Mouse (Mus musculus) urinary bladder, adult 18-20 months (tissue): ENCODE data around the gene Coq3.
A peak's percentile ranks its signal among the peaks of the same experiment; 100 is the strongest.

Experiments
- DNase-seq, 2 experiments: peaks; one replicate each; pipeline ENCODE4 v3.0.0; 2022; ENCODE audit warnings: low spot score in 2 of 2, mixed read lengths in 2 of 2

The Coq3 gene

DNA sequence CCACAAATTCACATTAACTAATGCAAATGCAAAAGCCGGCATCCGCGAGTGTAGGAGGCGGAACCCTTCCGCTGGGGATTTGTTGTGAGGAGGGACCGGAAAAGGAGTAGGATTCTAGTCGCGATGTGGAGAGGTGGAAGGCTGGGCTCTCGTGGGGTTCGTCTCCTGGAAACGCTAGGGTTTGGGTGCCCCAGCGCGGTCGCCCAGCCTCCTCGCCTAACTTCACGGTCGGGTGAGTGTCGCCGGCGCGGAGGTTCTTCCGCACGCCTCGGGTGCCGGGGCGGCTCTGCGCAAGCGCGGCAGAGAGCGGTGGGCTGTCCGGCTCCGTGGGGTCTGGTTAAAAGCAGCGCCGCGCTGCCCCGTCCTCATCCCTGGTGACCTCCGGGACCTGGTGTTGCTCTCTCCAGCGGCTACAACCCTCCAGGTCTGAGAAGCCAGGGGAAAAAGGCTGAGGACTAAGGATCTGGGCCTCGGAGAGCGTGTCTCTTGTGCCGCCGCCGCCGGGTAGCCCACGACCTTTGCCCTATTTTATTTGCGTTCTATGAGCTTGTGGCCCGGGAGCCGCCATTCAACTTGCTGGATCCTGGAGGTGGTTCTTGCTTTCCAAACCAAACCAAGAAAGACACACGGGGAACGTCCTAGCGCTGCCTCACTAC, at the start of gene Coq3:
Coq3 (plus strand) TSS at position 109 of the 656 bp plus-strand sequence.
- peak; percentile 62 to 80 for DNase-seq

DNA sequence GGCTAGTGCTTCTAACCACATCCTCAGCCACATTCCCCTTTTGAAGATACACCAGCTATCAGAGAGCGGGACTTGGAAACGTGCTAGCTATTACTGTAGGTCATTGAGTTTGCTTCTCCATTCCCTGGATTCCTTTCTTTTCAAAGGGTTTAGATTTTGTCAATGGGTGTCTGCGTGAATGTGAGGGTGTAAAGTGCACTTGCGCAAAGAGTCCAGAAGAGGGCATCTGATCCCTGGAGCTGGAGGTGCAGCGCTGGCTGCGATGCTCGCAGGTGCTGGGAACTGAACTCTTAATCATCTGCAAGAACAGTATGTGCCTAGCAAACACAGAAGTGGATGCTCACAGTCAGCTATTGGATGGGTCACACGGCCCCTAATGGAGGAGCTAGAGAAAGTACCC, 46.6 kb upstream of the Coq3 start:
- no peak for DNase-seq

DNA sequence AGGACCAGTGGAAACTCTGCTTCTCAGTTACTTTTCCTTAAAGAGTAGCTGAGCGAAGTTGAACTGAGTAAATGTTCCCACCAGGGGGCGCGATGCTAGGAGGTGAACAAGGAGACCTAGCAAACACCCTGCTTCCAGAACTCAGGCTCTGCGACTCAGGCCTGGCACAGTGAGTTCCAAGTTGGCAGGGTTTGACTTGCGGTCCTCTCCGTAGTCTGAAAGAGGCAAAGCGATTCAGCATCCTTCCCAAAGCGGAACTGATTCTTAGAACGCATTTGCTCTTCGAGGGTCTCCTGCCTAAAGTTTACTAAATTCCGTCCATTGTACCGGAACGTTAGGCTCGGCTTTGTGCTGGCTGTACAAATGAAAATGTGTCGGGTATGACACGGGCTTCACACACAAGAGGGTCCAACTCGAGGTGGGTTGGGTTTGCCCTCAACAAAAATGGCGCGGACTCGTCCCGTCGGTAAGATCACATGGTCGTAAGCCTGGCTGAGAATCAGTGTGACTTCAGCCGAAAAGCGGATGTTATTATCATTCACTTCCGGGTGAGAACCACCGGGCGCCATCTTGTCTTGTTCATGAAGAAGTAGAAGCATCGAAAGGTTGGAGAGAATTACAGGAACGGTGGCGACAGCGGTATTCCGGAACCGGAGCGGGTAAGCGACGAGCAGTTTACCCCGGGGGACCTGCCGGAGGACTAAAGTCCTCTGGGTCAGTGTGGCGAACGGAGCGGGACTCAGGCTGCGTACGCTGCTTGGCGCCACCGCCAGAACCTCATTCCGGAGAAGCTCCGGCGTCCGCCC, 31.8 kb upstream of the Coq3 start, which contains the start of gene Pnisr:
Pnisr (plus strand) TSS at position 103 of the 806 bp plus-strand sequence.
- peak; percentile 89 to 90 for DNase-seq

DNA sequence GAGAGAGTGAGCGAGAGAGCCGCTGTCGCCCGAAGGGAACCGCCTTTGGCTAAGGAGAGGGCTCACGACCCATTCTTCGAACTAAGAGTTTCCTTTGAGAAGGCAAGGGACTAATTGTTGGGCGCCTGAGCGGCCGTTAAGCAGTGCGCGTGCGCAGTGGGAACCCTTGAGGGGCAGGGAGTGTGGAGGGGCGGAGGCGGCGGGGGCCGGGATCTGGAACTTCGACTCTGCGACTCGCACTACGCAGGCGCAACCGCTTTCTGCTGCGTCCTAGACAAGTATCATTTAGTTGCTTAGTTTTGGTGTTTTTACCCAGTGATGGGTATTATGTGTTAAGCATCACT, 31.2 kb upstream of the Coq3 start:
- peak in 1 of 2 experiments; percentile 83 for DNase-seq

DNA sequence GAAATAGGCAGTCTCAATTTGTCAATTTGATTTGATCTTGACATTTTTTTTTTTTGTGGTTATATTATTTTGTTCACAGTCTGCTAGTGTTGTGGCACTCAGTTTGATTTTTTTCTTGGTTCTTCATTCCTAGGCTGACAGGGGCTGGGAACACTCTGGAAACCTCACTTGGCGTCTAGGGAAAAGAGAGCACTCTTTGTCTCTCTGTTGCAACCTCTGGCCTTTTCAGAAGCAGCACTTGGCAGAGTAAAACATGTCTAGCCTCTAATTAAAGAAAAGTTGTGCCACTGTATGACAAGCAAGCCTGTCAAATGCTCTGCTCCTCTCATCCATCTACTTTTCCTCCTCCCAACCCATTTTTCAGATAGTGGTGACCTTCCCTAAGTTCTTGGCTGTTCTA, 22.0 kb upstream of the Coq3 start:
- DNase-seq = no peak

DNA sequence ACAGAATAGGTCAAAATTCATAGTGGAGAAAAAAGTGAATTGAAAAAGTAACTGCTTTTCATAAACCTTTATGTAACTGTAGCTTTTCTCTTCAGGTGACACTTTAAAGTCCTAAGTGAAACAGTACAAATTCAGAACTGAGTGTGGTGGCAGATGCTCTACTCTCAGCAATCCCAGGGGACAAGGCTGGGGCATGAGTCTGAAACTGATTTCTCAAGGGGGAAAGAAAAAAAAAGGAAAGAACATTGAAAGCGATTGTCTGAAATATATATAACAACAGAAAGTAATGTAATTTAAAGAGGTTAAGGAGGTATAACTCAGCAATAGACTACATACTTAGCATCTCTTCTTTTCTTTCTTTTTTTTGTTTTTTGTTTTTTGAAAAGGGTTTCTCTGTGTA, 14.2 kb upstream of the Coq3 start:
- DNase-seq = no peak

DNA sequence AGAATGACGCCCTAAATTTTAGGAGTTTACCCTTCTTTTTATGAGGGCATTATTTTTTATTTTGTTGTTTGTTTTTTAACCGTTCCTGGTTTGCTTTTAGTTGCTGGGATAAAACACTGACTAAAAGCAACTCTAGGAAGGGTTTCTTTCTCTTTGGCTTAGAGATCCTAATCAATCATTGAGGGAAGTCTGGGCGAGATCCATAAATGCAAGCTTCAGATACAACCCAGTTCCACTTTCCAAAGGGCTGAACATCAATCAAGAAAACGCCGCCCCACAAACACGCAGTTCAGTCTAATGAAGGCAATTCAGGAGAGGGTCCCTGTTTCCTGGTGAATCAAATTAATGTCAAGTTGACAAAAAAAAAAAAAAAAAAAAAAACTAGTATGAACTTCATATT, 697 bp upstream of the Coq3 start:
- no peak for DNase-seq

DNA sequence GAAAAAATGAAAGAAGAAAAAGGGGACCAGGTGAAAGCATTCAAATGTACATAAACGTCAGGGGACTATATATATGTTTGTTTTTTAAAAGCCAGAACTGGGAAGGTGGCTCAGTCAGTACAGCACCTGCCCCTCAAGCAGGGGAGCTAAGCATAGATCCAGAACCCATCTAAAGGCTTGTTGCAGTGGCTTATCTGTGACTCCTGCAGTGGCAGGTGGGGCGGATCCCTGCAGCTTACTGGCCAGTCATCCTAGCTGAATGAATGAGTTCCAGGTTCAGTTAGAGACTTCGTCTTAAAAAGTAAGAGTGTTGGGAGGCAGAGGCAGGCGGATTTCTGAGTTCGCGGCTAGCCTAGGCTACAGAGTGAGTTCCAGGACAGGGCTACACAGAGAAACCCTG, 3.3 kb downstream of the Coq3 start:
- DNase-seq = no peak

DNA sequence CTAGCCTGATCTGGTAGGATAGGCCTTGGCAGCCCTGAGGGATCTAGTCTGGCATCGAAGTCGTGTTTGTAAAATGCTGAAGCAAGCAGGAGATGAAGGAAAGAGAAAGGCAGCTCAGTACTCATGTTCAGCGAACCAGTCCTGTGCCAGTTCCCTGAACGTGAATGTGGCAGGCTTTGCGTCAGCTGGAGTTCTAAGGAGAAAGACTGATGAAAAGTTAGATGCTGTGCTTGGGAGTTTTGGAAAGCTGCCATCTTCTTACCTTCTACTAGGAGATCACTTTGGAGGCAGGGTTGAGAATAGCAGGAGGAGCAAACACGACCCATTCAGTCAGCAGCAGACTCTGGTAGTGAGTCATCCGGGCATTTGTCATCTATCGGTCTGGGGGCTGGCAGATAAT, 6.4 kb downstream of the Coq3 start:
- DNase-seq = no peak

DNA sequence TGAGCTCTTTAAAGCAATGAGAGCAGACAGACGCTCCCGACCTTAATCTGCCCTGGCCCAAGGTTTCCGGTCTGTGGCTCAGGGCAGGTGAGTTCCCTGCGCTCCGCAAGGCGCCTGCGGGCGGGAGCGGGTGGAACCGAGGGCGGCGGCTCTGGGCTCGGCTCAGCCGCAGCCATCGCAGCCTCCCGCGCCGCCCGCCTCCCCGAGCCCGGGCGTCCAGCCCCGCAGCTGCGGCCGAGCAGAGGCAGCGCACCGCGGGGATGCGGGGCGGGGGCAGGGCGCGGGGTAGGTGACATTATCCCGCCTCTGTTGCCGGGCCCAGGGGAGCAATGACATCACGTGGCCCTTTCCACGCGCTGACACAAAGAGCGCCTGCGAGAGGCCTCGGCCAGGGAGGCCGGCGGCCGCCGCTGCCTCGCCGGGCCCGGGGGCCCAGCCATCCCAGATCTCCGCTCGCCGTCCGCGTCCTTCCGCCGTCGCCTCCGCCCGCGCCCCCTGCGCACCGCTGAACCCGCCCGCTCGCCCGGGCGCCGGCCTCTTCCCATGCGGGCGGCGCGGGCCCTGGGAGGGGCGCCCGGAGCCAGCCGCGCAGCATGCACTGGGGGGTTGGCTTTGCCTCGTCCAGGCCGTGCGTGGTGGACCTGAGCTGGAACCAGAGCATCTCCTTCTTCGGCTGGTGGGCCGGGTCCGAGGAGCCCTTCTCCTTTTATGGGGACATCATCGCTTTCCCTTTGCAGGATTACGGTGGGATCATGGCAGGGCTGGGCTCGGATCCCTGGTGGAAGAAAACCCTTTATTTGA, 51.7 kb downstream of the Coq3 start, which contains the start of gene Faxc:
Faxc (plus strand) TSS at position 359 of the 801 bp plus-strand sequence.
- DNase-seq = peak; percentile 22 to 43

DNA sequence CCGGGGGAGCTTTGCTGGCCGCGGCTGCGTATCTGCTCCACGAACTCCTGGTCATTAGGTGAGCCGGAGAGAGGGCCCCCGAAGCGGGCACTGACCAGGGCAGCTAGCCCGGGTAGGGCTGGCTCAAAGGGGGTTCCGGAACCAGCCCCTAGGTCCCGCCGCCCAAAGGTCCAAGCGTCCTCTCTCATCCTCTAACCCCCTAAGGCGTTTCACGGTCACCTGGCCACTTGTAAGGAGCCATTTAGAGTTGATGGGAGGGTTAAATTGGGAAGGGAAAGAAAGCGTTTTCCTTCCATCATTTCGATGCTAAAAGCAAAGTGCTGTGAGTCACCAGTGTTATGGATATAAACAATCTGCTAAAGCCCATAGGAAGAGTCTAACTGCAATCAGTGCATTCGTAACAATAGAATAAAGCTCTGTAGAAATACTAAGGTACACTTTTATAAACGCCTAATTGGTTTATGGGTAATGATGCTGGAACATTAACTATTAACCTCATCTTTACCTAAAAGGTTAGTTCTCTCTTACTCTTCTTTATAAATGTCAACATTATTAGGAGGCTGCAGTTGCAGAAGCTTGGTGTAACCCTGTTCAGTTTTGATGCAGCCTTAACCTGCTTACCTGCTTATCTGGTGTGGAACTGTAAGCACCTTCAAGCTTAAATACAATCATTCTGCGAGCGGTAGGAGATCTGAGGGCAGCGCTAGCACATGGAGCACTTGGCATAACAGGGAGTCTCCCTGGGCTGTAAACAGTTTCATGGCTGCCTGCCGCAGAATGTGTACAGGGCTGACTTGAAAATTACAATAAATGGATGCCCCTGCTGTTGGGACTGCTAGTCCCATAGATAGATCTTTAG, 52.5 kb downstream of the Coq3 start:
- DNase-seq = no peak

DNA sequence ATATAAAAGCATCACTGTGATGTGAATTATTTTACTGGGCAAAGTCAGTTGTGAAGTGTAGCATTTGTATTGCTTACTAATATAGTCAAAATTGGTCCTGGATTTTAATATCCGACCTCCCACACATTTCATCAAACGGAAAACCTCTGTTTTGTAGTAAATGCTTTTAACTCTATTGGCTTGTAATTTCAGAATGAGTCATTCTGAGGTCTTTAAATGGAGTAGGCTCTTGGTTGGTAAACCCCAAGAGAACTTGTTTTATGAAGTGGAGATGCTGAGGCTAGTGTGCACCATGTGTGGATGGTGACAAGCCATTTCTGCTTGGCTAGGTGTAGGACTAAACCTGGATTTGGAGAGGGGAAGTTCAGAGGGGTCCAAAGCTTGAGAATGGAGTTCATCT, 55.9 kb downstream of the Coq3 start:
- no peak for DNase-seq

DNA sequence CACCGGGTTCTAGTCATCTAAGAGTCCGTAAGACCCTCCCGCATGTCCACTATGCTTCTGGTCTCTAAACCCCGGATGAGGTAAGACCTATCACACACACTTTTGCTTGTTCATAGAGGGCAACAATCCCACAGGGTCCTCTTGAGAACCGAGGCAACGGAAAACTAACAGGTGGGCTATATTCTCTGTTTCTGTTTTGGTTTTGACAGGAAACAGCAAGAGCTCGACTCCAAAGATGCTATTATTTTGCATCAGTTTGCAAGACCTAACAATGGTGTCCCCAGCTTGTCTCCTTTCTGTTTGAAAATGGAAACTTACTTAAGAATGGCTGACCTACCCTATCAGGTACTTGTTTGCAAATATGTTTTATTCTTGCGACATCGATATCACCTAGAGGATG, 57.0 kb downstream of the Coq3 start:
- no peak for DNase-seq

DNA sequence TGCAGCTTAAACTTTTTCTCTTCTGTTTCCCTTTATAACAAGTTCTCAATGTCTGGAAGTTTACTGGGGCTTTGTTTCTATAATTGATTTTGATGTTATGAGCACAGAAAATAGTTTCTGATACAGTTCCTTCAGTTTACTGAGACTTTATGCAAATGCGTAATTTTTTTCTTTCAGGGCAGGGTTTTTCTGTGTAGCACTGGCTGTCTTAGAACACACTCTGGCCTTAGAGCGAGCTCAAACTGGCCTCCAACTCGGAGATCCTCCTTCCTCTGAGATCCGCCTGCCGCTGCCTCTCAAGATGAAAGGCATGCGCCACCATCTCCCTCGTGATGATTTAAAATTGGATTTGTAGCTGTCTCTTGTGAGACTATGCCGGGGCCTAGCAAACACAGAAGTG, 58.4 kb downstream of the Coq3 start:
- no peak for DNase-seq

DNA sequence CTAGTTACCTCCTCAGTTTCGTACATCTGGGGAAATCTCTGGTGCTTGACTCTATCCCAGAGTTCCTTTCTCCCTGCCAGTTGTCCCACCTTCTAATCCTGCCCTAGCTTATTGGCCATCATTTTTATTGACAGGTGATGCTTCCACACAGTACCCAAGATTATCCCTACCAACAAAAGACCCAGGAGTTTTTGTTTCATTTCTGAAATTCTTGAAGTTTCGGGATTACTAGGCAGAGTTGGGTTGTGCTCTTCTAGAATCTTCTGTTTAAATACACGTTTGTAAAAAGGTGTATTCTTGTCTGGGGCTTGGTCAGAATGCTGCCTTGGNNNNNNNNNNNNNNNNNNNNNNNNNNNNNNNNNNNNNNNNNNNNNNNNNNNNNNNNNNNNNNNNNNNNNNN, 65.2 kb downstream of the Coq3 start:
- DNase-seq = no peak

DNA sequence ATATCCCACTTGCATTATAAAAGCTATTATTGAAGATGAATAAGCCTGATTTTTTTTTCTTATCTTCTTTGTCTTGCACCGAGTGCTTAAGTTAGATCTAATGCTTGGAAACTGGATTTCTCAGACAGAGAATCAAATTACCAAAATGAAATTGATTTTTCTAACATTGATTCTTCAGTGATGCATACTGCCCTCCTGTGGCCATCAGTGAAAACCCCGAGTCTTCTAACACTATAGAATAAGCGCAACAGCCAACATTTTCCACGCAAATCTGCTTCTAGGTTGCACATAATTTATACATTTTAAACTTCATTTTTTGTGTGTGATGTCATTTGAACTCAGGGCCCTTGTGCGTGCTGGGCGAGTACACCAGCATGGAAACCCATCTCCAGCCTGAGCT, 72.0 kb downstream of the Coq3 start:
- peak in 1 of 2 experiments; percentile 7 for DNase-seq

DNA sequence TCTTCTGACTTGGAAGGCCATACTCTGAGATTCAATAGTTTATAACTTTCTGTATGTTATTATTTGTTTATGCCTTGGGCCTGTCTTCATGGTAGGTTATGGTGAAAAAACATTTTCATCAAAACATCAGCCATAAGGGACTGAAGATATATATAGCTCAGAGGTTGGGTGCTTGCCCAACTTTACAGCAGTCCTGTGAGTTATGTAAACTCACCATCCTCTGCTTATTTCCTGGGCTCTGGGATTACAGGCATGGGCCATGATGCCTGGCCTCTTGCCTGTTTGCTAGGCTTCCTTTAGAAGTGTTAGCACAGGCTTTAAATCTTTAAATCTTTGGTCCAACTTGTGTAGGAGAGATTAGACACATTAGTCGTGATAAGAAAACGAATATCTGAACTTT, 72.8 kb downstream of the Coq3 start:
- no peak for DNase-seq

DNA sequence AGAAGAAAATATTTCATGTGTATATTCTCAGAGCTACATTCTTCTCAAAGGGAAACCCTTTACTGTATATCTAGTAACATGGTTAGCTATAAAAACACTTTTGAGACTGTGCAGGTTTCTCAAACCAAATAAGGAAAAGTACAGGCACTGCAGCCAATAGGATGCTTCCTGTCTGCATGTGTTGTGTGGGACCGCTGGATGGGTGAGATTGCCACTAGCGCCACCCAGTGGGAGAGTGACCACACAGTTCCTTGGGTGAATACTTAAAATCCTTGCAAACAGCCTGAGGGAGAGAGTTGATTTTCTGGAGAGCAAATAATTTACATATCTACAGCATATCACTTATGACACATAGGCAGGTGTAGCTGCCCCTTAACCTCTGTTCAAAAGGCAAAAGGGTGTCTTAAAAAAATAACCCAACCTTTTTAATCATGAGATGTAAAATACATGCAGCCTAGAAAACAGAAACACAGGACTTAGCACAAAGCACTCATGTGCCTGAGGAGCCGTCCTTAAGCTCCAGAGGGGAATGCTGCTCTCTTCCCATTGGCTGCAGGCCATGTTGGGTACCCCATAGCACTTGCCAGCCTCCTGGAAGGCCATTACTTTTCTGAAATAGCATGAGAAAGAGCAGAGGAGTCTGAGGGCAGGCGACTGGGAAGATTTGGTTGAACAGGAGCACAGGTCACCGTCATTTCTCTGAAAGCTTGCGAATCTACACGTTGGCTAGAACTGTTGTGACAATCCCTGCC, 78.3 kb downstream of the Coq3 start:
- no peak for DNase-seq
